ENCODE assay signal across 10 mouse cellular contexts in genomic region chr2:69778836-69779177, GRCm38 (mm10). TPM values are rescaled to one million over a fixed set of nuclear protein-coding genes. Genes with fewer than 3 reads are reported as not detected.
A peak's percentile ranks its signal among the peaks of the same experiment; 100 is the strongest.
DNase-seq lines count a peak whose midpoint lies in the region; ATAC-seq and TF ChIP-seq lines count a peak whose summit lies in the region.
"Had no signal": no experiment of that assay in that cellular context is flagged by ENCODE, and none has a peak within 500 bp of the region (broad histone marks: within the 10 kb centered on the region; RNA-seq: fewer than 3 reads in every experiment).

No protein-coding gene starts in this region.

- WGBS in midbrain, postnatal 0 days = 43% methylated on average over 5 of the region's 5 CpGs
- WGBS in midbrain, embryonic 13.5 days = 41% methylated on average over 5 of the region's 5 CpGs

- TF ChIP-seq CTCF in midbrain, postnatal 0 days (IDR thresholded peaks at IDR 0.05) = peak; percentile 50

- no peak overlapping the region for H3K9ac ChIP-seq in midbrain, postnatal 0 days (replicated peaks; ENCODE audit: low read length, poor library complexity, severe bottlenecking)
- no peak overlapping the region for H3K9ac ChIP-seq in midbrain, embryonic 13.5 days (replicated peaks)
- H3K9ac ChIP-seq: heart, embryonic 13.5 days had no signal

- no peak overlapping the region for H3K4me2 ChIP-seq in midbrain, postnatal 0 days (ENCODE audit: low read depth, low read length, poor library complexity, severe bottlenecking)
- no peak overlapping the region for H3K4me2 ChIP-seq in midbrain, embryonic 13.5 days (replicated peaks)
- H3K4me2 ChIP-seq: heart, embryonic 13.5 days had no signal

- DNase-seq in embryo, embryonic 10 days (ENCODE audit: low spot score) = peak; percentile 45
- no peak for DNase-seq in embryo, embryonic 9.5 days (ENCODE audit: extremely low spot score)
- peak; percentile 24 for DNase-seq in midbrain, postnatal 0 days (ENCODE audit: low spot score)
- peak; percentile 14 to 41 for DNase-seq in spleen, postnatal 36 days (ENCODE audit: low spot score in 2 of 2)
- no peak for DNase-seq in cerebellum, adult 9-11 months
- no peak for DNase-seq in left cerebral cortex, postnatal 36 days (ENCODE audit: low spot score in 2 of 2)

- H3K4me1 ChIP-seq in midbrain, postnatal 0 days (ENCODE audit: insufficient read depth, low read length) = no peaks in the 10 kb centered on the region
- H3K4me1 ChIP-seq in midbrain, embryonic 13.5 days (replicated peaks) = no peaks in the 10 kb centered on the region
- H3K4me1 ChIP-seq: heart, embryonic 13.5 days had no signal

- H3K27me3 ChIP-seq in midbrain, postnatal 0 days (ENCODE audit: insufficient read depth, low read length) = no peaks in the 10 kb centered on the region
- no peaks in the 10 kb centered on the region for H3K27me3 ChIP-seq in midbrain, embryonic 13.5 days
- H3K27me3 ChIP-seq: heart, embryonic 13.5 days; megakaryocyte, embryonic 14.5 days had no signal

- intact Hi-C loops in left cerebral cortex, postnatal 36 days (cut with DNase I) = no loop called here

- no peaks in the 10 kb centered on the region for H3K9me3 ChIP-seq in midbrain, postnatal 0 days (ENCODE audit: low read length)
- no peaks in the 10 kb centered on the region for H3K9me3 ChIP-seq in midbrain, embryonic 13.5 days
- H3K9me3 ChIP-seq: heart, embryonic 13.5 days had no signal

- peaks cover 3% of the 10 kb centered on the region; the same call in 1 of the 2 replicates for H3K36me3 ChIP-seq in midbrain, postnatal 0 days (ENCODE audit: insufficient read depth, low read length)
- H3K36me3 ChIP-seq in midbrain, embryonic 13.5 days = peaks cover 46% of the 10 kb centered on the region

- H3K4me3 ChIP-seq in midbrain, postnatal 0 days (ENCODE audit: low read depth, low read length) = no peak overlapping the region
- no peak overlapping the region for H3K4me3 ChIP-seq in midbrain, embryonic 13.5 days (replicated peaks)
- H3K4me3 ChIP-seq: heart, embryonic 13.5 days had no signal

- no peak overlapping the region for H3K27ac ChIP-seq in midbrain, postnatal 0 days (ENCODE audit: low read depth, low read length)
- H3K27ac ChIP-seq in midbrain, embryonic 13.5 days = no peak overlapping the region
- H3K27ac ChIP-seq: heart, embryonic 13.5 days had no signal

- ATAC-seq in midbrain, postnatal 0 days (ENCODE audit: low FRiP score) = no peak
- no peak for ATAC-seq in midbrain, embryonic 13.5 days
- ATAC-seq in hematopoietic stem cell, adult 5-6 weeks (replicated peaks in 1 of 2; ENCODE audit: insufficient read depth in 1 of 2, low FRiP score in 2 of 2, low TSS enrichment in 1 of 2, low read depth in 1 of 2, poor library complexity in 2 of 2, severe bottlenecking in 2 of 2) = peak; percentile 70 to 75; a peak in 3 of 4 replicates

RNA-seq across cellular contexts. Expression of gene Ccdc173, which starts 10.6 kb away (rescaled TPM):
- 0.99 and 1.1 TPM in 2 replicates for total RNA-seq in midbrain, postnatal 0 days (2014; rRNA removed)
- polyA plus RNA-seq in midbrain, postnatal 0 days (2015; fragmentation: Nextera tagmentation; extraction: Ambion mirVana) = 1.4 and 2.0 TPM in 2 replicates
- polyA plus RNA-seq in midbrain, embryonic 13.5 days (2015; fragmentation: Nextera tagmentation; extraction: Ambion mirVana) = 4.2 and 4.8 TPM in 2 replicates
- total RNA-seq in hematopoietic stem cell, adult 5-6 weeks (2017) = 4.5 and 8.9 TPM in 2 replicates
- 1 to 10 TPM; 2.4 to 3.1 TPM for total RNA-seq in left cerebral cortex, postnatal 36 days (2021)

RNA-seq across cellular contexts. Expression of gene Phospho2, which starts 10.6 kb away (rescaled TPM):
- total RNA-seq in midbrain, postnatal 0 days (2014; rRNA removed) = 29.7 and 31.8 TPM in 2 replicates
- polyA plus RNA-seq in midbrain, postnatal 0 days (2015; fragmentation: Nextera tagmentation; extraction: Ambion mirVana) = 31.6 and 33.4 TPM in 2 replicates
- polyA plus RNA-seq in midbrain, embryonic 13.5 days (2015; fragmentation: Nextera tagmentation; extraction: Ambion mirVana) = 40.8 and 43.6 TPM in 2 replicates
- 30.1 and 35.8 TPM in 2 replicates for total RNA-seq in hematopoietic stem cell, adult 5-6 weeks (2017)
- total RNA-seq in left cerebral cortex, postnatal 36 days (2021) = 10 to 100 TPM; 20.3 to 24.5 TPM

RNA-seq across cellular contexts. Expression of gene Klhl23, which starts 42.9 kb away (rescaled TPM):
- total RNA-seq in midbrain, postnatal 0 days (2014; rRNA removed) = 147 and 164 TPM in 2 replicates
- polyA plus RNA-seq in midbrain, postnatal 0 days (2015; fragmentation: Nextera tagmentation; extraction: Ambion mirVana) = 84.1 and 99.2 TPM in 2 replicates
- polyA plus RNA-seq in midbrain, embryonic 13.5 days (2015; fragmentation: Nextera tagmentation; extraction: Ambion mirVana) = 59.8 and 60.0 TPM in 2 replicates
- 23.3 and 36.3 TPM in 2 replicates for total RNA-seq in hematopoietic stem cell, adult 5-6 weeks (2017)
- 10 to 100 TPM; 54.4 to 57.9 TPM for total RNA-seq in left cerebral cortex, postnatal 36 days (2021)

RNA-seq across cellular contexts. Expression of gene Ppig, which starts 56.5 kb away (rescaled TPM):
- 13.6 and 20.7 TPM in 2 replicates for total RNA-seq in midbrain, postnatal 0 days (2014; rRNA removed)
- 119 and 140 TPM in 2 replicates for polyA plus RNA-seq in midbrain, postnatal 0 days (2015; fragmentation: Nextera tagmentation; extraction: Ambion mirVana)
- polyA plus RNA-seq in midbrain, embryonic 13.5 days (2015; fragmentation: Nextera tagmentation; extraction: Ambion mirVana) = 137 and 142 TPM in 2 replicates
- 86.2 and 112 TPM in 2 replicates for total RNA-seq in hematopoietic stem cell, adult 5-6 weeks (2017)
- total RNA-seq in left cerebral cortex, postnatal 36 days (2021) = 10 to 100 TPM; 51.2 to 67.6 TPM

Comparison
In these comparisons a context has a peak if more than half of its experiments do, and no peak if none do; other contexts are left out.
1. DNase-seq: peak in embryo, embryonic 10 days (single experiment), midbrain, postnatal 0 days (single experiment) and spleen, postnatal 36 days (2 of 2); none in embryo, embryonic 9.5 days (single experiment), cerebellum, adult 9-11 months (single experiment) and left cerebral cortex, postnatal 36 days (0 of 2).
2. ATAC-seq: peak in hematopoietic stem cell, adult 5-6 weeks (2 of 2); none in midbrain, postnatal 0 days (single experiment) and midbrain, embryonic 13.5 days (single experiment).